Mouse (Mus musculus) heart, postnatal 25 days (tissue): ENCODE data around the gene Gm525. TPM values are rescaled to one million over a fixed set of nuclear protein-coding genes. Genes with fewer than 3 reads are reported as not detected.
A peak's percentile ranks its signal among the peaks of the same experiment; 100 is the strongest.
"Not testable (repeated sequence)": the region's sequence is repeated elsewhere in the genome, so short reads cannot be mapped to it uniquely, and the experiment has no call there.

Experiments used
- DNase-seq: peaks from one replicate; pipeline ENCODE4 v3.0.0; 2022; ENCODE audit warnings: low spot score
- intact Hi-C: fragments of 180-260 bp; cut with DNase I; formaldehyde crosslinking; loops from one replicate; pipeline ENCODE4 v1.15.1; 2025
- total RNA-seq, 2 experiments: library from RNA; stranded (reverse); gene quantifications; 2 replicates each; pipeline ENCODE4 v1.2.3; 2021

Gene Gm525
- not detected for total RNA-seq

- DNase-seq: no peak
- intact Hi-C loops: no loop called here
Observed at GRCm38 (mm10) chr11:89073541-89073940, at the start of gene Gm525. TSS of gene Gm525 (plus strand) at chr11:89073841.

- intact Hi-C loops: no loop called here
- peak; percentile 77 for DNase-seq
Observed at GRCm38 (mm10) chr11:89024181-89024881, 49.3 kb upstream of the Gm525 start.

- intact Hi-C loops: no loop called here
- no peak for DNase-seq
Observed at GRCm38 (mm10) chr11:89025603-89026002, 48.0 kb upstream of the Gm525 start.

- intact Hi-C loops: no loop called here
- peak; percentile 17 for DNase-seq
Observed at GRCm38 (mm10) chr11:89026117-89026516, 47.5 kb upstream of the Gm525 start.

- intact Hi-C loops: loop anchor here (2.0 kb wide), 1 partner anchor 29 kb away; the partner anchor contains the start of gene Trim25
- DNase-seq: peak; percentile 65
Observed at GRCm38 (mm10) chr11:89027955-89028361, 45.7 kb upstream of the Gm525 start.

GRCm38 (mm10) chr11:89028871-89029405, 44.7 kb upstream of the Gm525 start:
- intact Hi-C loops: loop anchor here (2.0 kb wide), 1 partner anchor 30 kb away; the partner anchor contains the start of gene Trim25

GRCm38 (mm10) chr11:89030552-89030951, 43.1 kb upstream of the Gm525 start:
- intact Hi-C loops: no loop called here

More at GRCm38 (mm10) chr11:89028871-89029405, 44.7 kb upstream of the Gm525 start:
- peak; percentile 26 for DNase-seq

GRCm38 (mm10) chr11:89031189-89031588, 42.5 kb upstream of the Gm525 start:
- intact Hi-C loops: no loop called here
- no peak for DNase-seq

More at GRCm38 (mm10) chr11:89030552-89030951, 43.1 kb upstream of the Gm525 start:
- no peak for DNase-seq

- no peak for DNase-seq
- intact Hi-C loops: no loop called here
Observed at GRCm38 (mm10) chr11:89034592-89034991, 39.0 kb upstream of the Gm525 start.

- intact Hi-C loops: loop anchor here (1.0 kb wide), 1 partner anchor 43 kb away; no protein-coding TSS in a partner anchor
Observed at GRCm38 (mm10) chr11:89035552-89035951, 38.1 kb upstream of the Gm525 start.

GRCm38 (mm10) chr11:89038496-89038895, 35.1 kb upstream of the Gm525 start:
- DNase-seq: no peak
- intact Hi-C loops: no loop called here

More at GRCm38 (mm10) chr11:89035552-89035951, 38.1 kb upstream of the Gm525 start:
- DNase-seq: no peak

- intact Hi-C loops: loop anchor here (1.0 kb wide), 1 partner anchor 50 kb away; no protein-coding TSS in a partner anchor
- peak; percentile 28 for DNase-seq
Observed at GRCm38 (mm10) chr11:89039325-89039724, 34.3 kb upstream of the Gm525 start.

- not testable (repeated sequence) for DNase-seq
Observed at GRCm38 (mm10) chr11:89041073-89041472, 32.6 kb upstream of the Gm525 start.

GRCm38 (mm10) chr11:89043046-89043445, 30.6 kb upstream of the Gm525 start:
- intact Hi-C loops: no loop called here
- no peak for DNase-seq

More at GRCm38 (mm10) chr11:89041073-89041472, 32.6 kb upstream of the Gm525 start:
- intact Hi-C loops: not testable (repeated sequence)

- intact Hi-C loops, DNase-seq: not testable (repeated sequence)
Observed at GRCm38 (mm10) chr11:89045501-89045900, 28.1 kb upstream of the Gm525 start.

GRCm38 (mm10) chr11:89046021-89046420, 27.6 kb upstream of the Gm525 start:
- DNase-seq: no peak
- intact Hi-C loops: no loop called here

GRCm38 (mm10) chr11:89051767-89052166, 21.9 kb upstream of the Gm525 start:
- intact Hi-C loops: no loop called here
- no peak for DNase-seq

- intact Hi-C loops: no loop called here
- no peak for DNase-seq
Observed at GRCm38 (mm10) chr11:89055931-89056690, 17.5 kb upstream of the Gm525 start.

GRCm38 (mm10) chr11:89058515-89059270, 14.9 kb upstream of the Gm525 start:
- intact Hi-C loops: loop anchor here (2.0 kb wide), 1 partner anchor 58 kb away; no protein-coding TSS in a partner anchor
- DNase-seq: no peak
